Mouse (Mus musculus) MEL (cell line): ENCODE measurements at regions not wholly inside any gene's neighbourhood (a gene's known extent, or its start where the extent isn't known, plus 50 kb on each side); places are given as distances from the start of the nearest gene placed in this dataset.

Experiments
- DNase-seq: peaks from one replicate; pipeline ENCODE4 v3.0.0; 2011; ENCODE audit warnings: low read depth, low spot score
- H3K27ac ChIP-seq: 2 replicates; pipeline ENCODE4 v1.5.1; 2012; ENCODE audit warnings: low read depth, mild to moderate bottlenecking, control low read depth, low read length, moderate library complexity; ENCODE audit not compliant: control insufficient read depth
- H3K27me3 ChIP-seq, 2 experiments: fragments of 150-350 bp in 1 of 2; sonication (generic) in 1 of 2; 2 replicates each; pipeline ENCODE4 v1.6.1; 2012; ENCODE audit warnings: low read length in 2 of 2, mild to moderate bottlenecking in 2 of 2, improper control_type of control experiment in 1 of 2, moderate library complexity in 1 of 2; ENCODE audit not compliant: insufficient read depth in 2 of 2, control insufficient read depth in 1 of 2
- H3K36me3 ChIP-seq, 2 experiments: 2 replicates each; pipeline ENCODE4 v1.6.1; 2012 to 2014; ENCODE audit warnings: low read length in 2 of 2, improper control_type of control experiment in 1 of 2, inconsistent platforms in 1 of 2, mild to moderate bottlenecking in 1 of 2; ENCODE audit not compliant: insufficient read depth in 2 of 2, control insufficient read depth in 1 of 2
- H3K4me1 ChIP-seq, 2 experiments: fragments of 150-350 bp in 1 of 2; sonication (generic) in 1 of 2; 2 replicates each; pipeline ENCODE4 v1.6.1; 2012; ENCODE audit warnings: low read length in 2 of 2, improper control_type of control experiment in 1 of 2, mild to moderate bottlenecking in 1 of 2; ENCODE audit not compliant: insufficient read depth in 2 of 2, control insufficient read depth in 1 of 2
- H3K4me3 ChIP-seq, 2 experiments: fragments of 150-350 bp in 1 of 2; sonication (generic) in 1 of 2; 2 replicates each; pipeline ENCODE4 v1.5.1; 2012; ENCODE audit warnings: low read depth in 2 of 2, low read length in 2 of 2, mild to moderate bottlenecking in 2 of 2, moderate library complexity in 2 of 2, control low read depth in 1 of 2, improper control_type of control experiment in 1 of 2; ENCODE audit not compliant: control insufficient read depth in 1 of 2, insufficient read depth in 1 of 2
- H3K79me2 ChIP-seq: 2 replicates; pipeline ENCODE4 v1.6.1; 2012; ENCODE audit warnings: mild to moderate bottlenecking, low read length, moderate library complexity; ENCODE audit not compliant: control insufficient read depth, poor library complexity, insufficient read depth
- H3K9ac ChIP-seq: 2 replicates; pipeline ENCODE4 v1.6.1; 2012; ENCODE audit warnings: low read depth, mild to moderate bottlenecking, control low read depth, low read length, moderate library complexity; ENCODE audit not compliant: control insufficient read depth, poor library complexity, severe bottlenecking
- H3K9me3 ChIP-seq: fragments of 150-350 bp; sonication (generic); replicated peaks from 2 replicates; pipeline ENCODE4 v1.6.1; 2012; ENCODE audit warnings: mild to moderate bottlenecking, low read length, improper control_type of control experiment, moderate library complexity; ENCODE audit not compliant: insufficient read depth
- CTCF ChIP-seq, 3 experiments: IDR thresholded peaks in 2 of 3; conservative IDR thresholded peaks in 1 of 3; 2 replicates each; pipeline ENCODE4 v1.5.1; 2011 to 2012; ENCODE audit warnings: low read length in 3 of 3, low read depth in 2 of 3, mild to moderate bottlenecking in 2 of 3, improper control_type of control experiment in 1 of 3, inconsistent platforms in 1 of 3, mixed read lengths in 1 of 3, moderate library complexity in 1 of 3; ENCODE audit not compliant: control insufficient read depth in 1 of 3, insufficient read depth in 1 of 3, poor library complexity in 1 of 3, severe bottlenecking in 1 of 3
- E2F4 ChIP-seq: IDR thresholded peaks from 2 replicates; pipeline ENCODE4 v1.6.1; 2011; ENCODE audit warnings: low read depth, low read length, improper control_type of control experiment, borderline replicate concordance
- EP300 ChIP-seq, 2 experiments: IDR thresholded peaks; 2 replicates each; pipeline ENCODE4 v1.6.1; 2011; ENCODE audit warnings: improper control_type of control experiment in 2 of 2, low read length in 2 of 2, low read depth in 1 of 2, mild to moderate bottlenecking in 1 of 2
- HCFC1 ChIP-seq: IDR thresholded peaks from 2 replicates; pipeline ENCODE4 v1.6.1; 2012; ENCODE audit warnings: low read depth, mild to moderate bottlenecking, inconsistent platforms, low read length, improper control_type of control experiment, moderate library complexity
- MAFK ChIP-seq: IDR thresholded peaks from 2 replicates; pipeline ENCODE4 v1.6.1; 2011; ENCODE audit warnings: low read depth, mild to moderate bottlenecking, low read length, improper control_type of control experiment, borderline replicate concordance
- MAX ChIP-seq: IDR thresholded peaks from 2 replicates; pipeline ENCODE4 v1.6.1; 2011; ENCODE audit warnings: low read length, improper control_type of control experiment
- MXI1 ChIP-seq: IDR thresholded peaks from 2 replicates; pipeline ENCODE4 v1.6.1; 2011; ENCODE audit warnings: mild to moderate bottlenecking, low read depth, low read length, improper control_type of control experiment
- MYB ChIP-seq: IDR thresholded peaks from 2 replicates; pipeline ENCODE4 v1.6.1; 2011; ENCODE audit warnings: mild to moderate bottlenecking, low read depth, low read length, improper control_type of control experiment
- MYC ChIP-seq: IDR thresholded peaks from 2 replicates; pipeline ENCODE4 v1.6.1; 2011; ENCODE audit warnings: low read depth, mild to moderate bottlenecking, low read length, improper control_type of control experiment, moderate library complexity
- NRF1 ChIP-seq: IDR thresholded peaks from 2 replicates; pipeline ENCODE4 v1.6.1; 2014; ENCODE audit warnings: low read depth, mild to moderate bottlenecking, inconsistent platforms, low read length, improper control_type of control experiment, moderate library complexity; ENCODE audit not compliant: poor library complexity, insufficient read depth, severe bottlenecking
- POLR2A ChIP-seq, 2 experiments: IDR thresholded peaks; 2 replicates each; pipeline ENCODE4 v1.6.1; 2011 to 2012; ENCODE audit warnings: low read length in 2 of 2, mild to moderate bottlenecking in 2 of 2, control low read depth in 1 of 2, improper control_type of control experiment in 1 of 2, low read depth in 1 of 2, moderate library complexity in 1 of 2; ENCODE audit not compliant: control insufficient read depth in 1 of 2, insufficient read depth in 1 of 2, poor library complexity in 1 of 2
- POLR2AphosphoS2 ChIP-seq: IDR thresholded peaks from 2 replicates; pipeline ENCODE4 v1.6.1; 2011; ENCODE audit warnings: low read length, improper control_type of control experiment
- SMC3 ChIP-seq: IDR thresholded peaks from 2 replicates; pipeline ENCODE4 v1.6.1; 2011; ENCODE audit warnings: low read depth, low read length, improper control_type of control experiment
- TAL1 ChIP-seq: IDR thresholded peaks from 2 replicates; pipeline ENCODE4 v1.6.1; 2012; ENCODE audit warnings: mild to moderate bottlenecking, inconsistent platforms, low read length, moderate library complexity, mixed read lengths
- TCF12 ChIP-seq: IDR thresholded peaks from 2 replicates; pipeline ENCODE4 v1.6.1; 2014; ENCODE audit warnings: low read depth, mild to moderate bottlenecking, inconsistent platforms, low read length, improper control_type of control experiment, moderate library complexity
- ZKSCAN1 ChIP-seq: IDR thresholded peaks from 2 replicates; pipeline ENCODE4 v1.6.1; 2012; ENCODE audit warnings: low read depth, mild to moderate bottlenecking, inconsistent platforms, low read length, improper control_type of control experiment, moderate library complexity

- no peaks in the 10 kb centered on the region for H3K79me2 ChIP-seq
- TF ChIP-seq ZKSCAN1 (peak; percentile 84), SMC3 (no peak)
- TF ChIP-seq, all 39 proteins: peak for 1
- no peak for DNase-seq
- H3K9me3 ChIP-seq = no peaks in the 10 kb centered on the region
- H3K4me3 ChIP-seq = no peak overlapping the region
- no peak overlapping the region for H3K27ac ChIP-seq
- H3K27me3 ChIP-seq = no peaks in the 10 kb centered on the region
- no peak overlapping the region for H3K9ac ChIP-seq
- H3K4me1 ChIP-seq = no peaks in the 10 kb centered on the region
- no peaks in the 10 kb centered on the region for H3K36me3 ChIP-seq
Observed at GRCm38 (mm10) chr10:118004362-118004958, 137.2 kb upstream of the Mdm1 start.

GRCm38 (mm10) chr10:118006827-118007550 lies 134.6 kb upstream of the Mdm1 start:
- Histone ChIP-seq H3K4me3 (no peak overlapping the region), H3K4me1 (no peaks in the 10 kb centered on the region), H3K27me3 (no peaks in the 10 kb centered on the region), H3K27ac (no peak overlapping the region)
- DNase-seq = no peak
- no peak for TF ChIP-seq MAFK
- TF ChIP-seq EP300 (IDR thresholded peaks at IDR 0.05; ENCODE audit: low read depth in 1 of 2, low read length in 2 of 2) = no peak
- no peak for TF ChIP-seq CTCF (IDR thresholded peaks at IDR 0.05 in 2 of 3, conservative IDR thresholded peaks at IDR 0.05 in 1 of 3; ENCODE audit: control insufficient read depth in 1 of 3, insufficient read depth in 1 of 3, low read depth in 2 of 3, low read length in 3 of 3, poor library complexity in 1 of 3, severe bottlenecking in 1 of 3)
- TF ChIP-seq MYB = no peak
- TF ChIP-seq E2F4 = no peak
- TF ChIP-seq MAX = no peak
- no peak for TF ChIP-seq HCFC1
- TF ChIP-seq TCF12 = no peak
- TF ChIP-seq TAL1 = no peak
- TF ChIP-seq MYC = no peak
- TF ChIP-seq MXI1 = no peak
- TF ChIP-seq POLR2A (IDR thresholded peaks at IDR 0.05; ENCODE audit: control insufficient read depth in 1 of 2, insufficient read depth in 1 of 2, low read depth in 1 of 2, low read length in 2 of 2, poor library complexity in 1 of 2) = no peak
- TF ChIP-seq POLR2AphosphoS2 = no peak
- no peak for TF ChIP-seq NRF1
- TF ChIP-seq, all 39 proteins: peak for 0
- Histone ChIP-seq H3K36me3 (no peaks in the 10 kb centered on the region), H3K9me3 (no peaks in the 10 kb centered on the region), H3K79me2 (no peaks in the 10 kb centered on the region), H3K9ac (no peak overlapping the region)
